Mouse (Mus musculus) midbrain, embryonic 13.5 days (tissue): ENCODE data around the gene Rasa2. TPM values are rescaled to one million over a fixed set of nuclear protein-coding genes. Genes with fewer than 3 reads are reported as not detected.

Experiments
- ATAC-seq: fragments of 200-750 bp; cut with Nextera tagmentation; 2 replicates; pipeline ENCODE4 v1.8.0; 2017; ENCODE audit warnings: mild to moderate bottlenecking, moderate TSS enrichment, moderate library complexity
- H3K27ac ChIP-seq: fragments of 300-500 bp; sonication (generic); 2 replicates; pipeline ENCODE4 v1.5.1; 2015; ENCODE audit warnings: inconsistent platforms, mild to moderate bottlenecking, moderate library complexity
- H3K27me3 ChIP-seq: fragments of 300-500 bp; sonication (generic); 2 replicates; pipeline ENCODE4 v1.6.1; 2015; ENCODE audit warnings: mild to moderate bottlenecking, inconsistent platforms
- H3K36me3 ChIP-seq: fragments of 300-500 bp; sonication (generic); 2 replicates; pipeline ENCODE4 v1.6.1; 2015; ENCODE audit warnings: mild to moderate bottlenecking, inconsistent platforms
- H3K4me1 ChIP-seq: fragments of 300-500 bp; sonication (generic); replicated peaks from 2 replicates; pipeline ENCODE4 v1.6.1; 2015; ENCODE audit warnings: inconsistent platforms
- H3K4me2 ChIP-seq: fragments of 300-500 bp; sonication (generic); replicated peaks from 2 replicates; pipeline ENCODE4 v1.6.1; 2015; ENCODE audit warnings: moderate library complexity, mild to moderate bottlenecking, inconsistent platforms
- H3K4me3 ChIP-seq: fragments of 300-500 bp; sonication (generic); replicated peaks from 2 replicates; pipeline ENCODE4 v1.5.1; 2015; ENCODE audit warnings: mild to moderate bottlenecking, inconsistent platforms
- H3K9ac ChIP-seq: fragments of 300-500 bp; sonication (generic); replicated peaks from 2 replicates; pipeline ENCODE4 v1.6.1; 2015; ENCODE audit warnings: mild to moderate bottlenecking, inconsistent platforms
- H3K9me3 ChIP-seq: fragments of 300-500 bp; sonication (generic); 2 replicates; pipeline ENCODE4 v1.6.1; 2016; ENCODE audit warnings: mild to moderate bottlenecking, inconsistent platforms
- WGBS: fragments of 180-500 bp; shearing (Covaris S2); methylation state at CpG from one replicate; pipeline ENCODE4 v1.1.7; 2015; 5-methylcytosine and 5-hydroxymethylcytosine counted together
- polyA plus RNA-seq: library from polyadenylated mRNA; unstranded; fragments of >200 nt; fragmentation: Nextera tagmentation; extraction: Ambion mirVana; gene quantifications from 2 replicates; pipeline ENCODE4 v1.2.1, GENCODE M21; 2015

Rasa2 gene
- polyA plus RNA-seq, 1 experiment from 2014 or later: 15.8 TPM

DNA sequence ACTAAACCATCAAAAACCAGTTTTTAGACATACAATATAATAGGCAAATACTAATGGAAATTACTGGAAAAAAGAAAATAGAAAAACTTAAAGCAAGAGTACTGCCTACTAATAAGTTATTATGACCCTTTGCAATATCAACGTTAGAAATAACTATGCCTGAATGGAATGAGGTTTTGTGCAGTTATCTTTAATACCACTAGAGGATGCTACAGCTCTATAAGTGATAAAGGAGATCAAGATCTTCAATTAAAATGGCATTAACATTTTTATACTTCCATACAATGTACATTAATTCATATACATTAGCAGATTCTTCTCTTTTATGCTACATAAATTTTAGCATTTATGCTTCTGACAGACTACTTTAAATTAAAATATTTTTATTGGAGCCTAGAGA, 58.2 kb downstream of the Rasa2 start:
- H3K4me1 ChIP-seq: no peaks in the 10 kb centered on the region
- H3K4me2 ChIP-seq: no peak overlapping the region
- H3K9ac ChIP-seq: no peak overlapping the region
- WGBS: 7% methylated on average over 1 of the region's 1 CpGs
- H3K27ac ChIP-seq: no peak overlapping the region
- peaks cover 14% of the 10 kb centered on the region for H3K36me3 ChIP-seq
- ATAC-seq: no peak
- H3K9me3 ChIP-seq: no peaks in the 10 kb centered on the region
- no peaks in the 10 kb centered on the region for H3K27me3 ChIP-seq
- H3K4me3 ChIP-seq: no peak overlapping the region

DNA sequence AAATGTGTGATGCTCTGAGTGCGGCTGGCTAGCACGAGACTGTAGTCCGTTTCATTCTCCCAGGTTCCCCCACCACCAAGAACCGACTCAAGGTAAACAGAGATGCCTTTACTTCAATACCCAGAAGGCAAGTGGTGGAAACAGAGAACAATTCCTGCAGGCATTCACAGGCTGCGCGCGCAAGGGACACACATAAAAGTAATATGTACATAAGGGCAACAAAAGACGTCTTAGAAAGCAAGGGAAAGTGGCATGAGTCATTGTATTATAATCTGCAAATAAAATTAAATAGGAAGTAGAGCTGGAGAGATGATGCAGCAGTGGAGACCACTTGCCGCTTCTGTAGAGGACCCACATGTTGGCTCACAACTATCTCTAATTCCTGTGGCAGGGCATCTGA, 58.7 kb downstream of the Rasa2 start:
- Histone ChIP-seq H3K4me3 (no peak overlapping the region), H3K27ac (no peak overlapping the region), H3K36me3 (peaks cover 14% of the 10 kb centered on the region), H3K4me2 (no peak overlapping the region), H3K27me3 (no peaks in the 10 kb centered on the region), H3K9ac (no peak overlapping the region), H3K4me1 (no peaks in the 10 kb centered on the region), H3K9me3 (no peaks in the 10 kb centered on the region)
- 81% methylated on average over 9 of the region's 9 CpGs for WGBS
- ATAC-seq: no peak

DNA sequence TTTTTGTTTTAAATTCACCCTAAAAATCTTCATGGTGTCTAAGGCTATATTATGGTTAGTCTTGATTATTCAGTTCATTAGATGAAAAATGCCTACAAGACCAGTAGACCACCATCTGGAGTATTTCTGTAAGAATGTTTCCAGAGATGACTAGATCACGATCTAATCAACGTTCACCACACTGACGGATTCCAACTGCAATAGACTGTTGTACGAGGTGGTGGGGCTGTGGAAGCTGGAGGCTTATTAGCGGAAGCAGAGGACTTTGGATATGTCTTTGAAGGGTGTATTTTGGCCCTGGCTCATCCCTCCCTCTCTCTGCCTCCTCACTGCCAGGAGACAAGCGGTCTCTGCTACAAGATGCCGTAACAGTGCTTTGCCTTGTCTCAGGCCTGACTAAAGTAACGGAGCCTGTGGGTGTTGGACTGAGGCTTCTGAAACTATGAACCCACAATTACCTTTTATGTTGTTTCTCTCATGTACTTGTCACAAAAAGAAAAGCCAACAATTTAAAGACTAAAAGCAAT, 64.9 kb downstream of the Rasa2 start:
- Histone ChIP-seq H3K4me1 (no peaks in the 10 kb centered on the region), H3K4me3 (no peak overlapping the region), H3K27ac (no peak overlapping the region), H3K27me3 (no peaks in the 10 kb centered on the region), H3K36me3 (peaks cover 32% of the 10 kb centered on the region), H3K4me2 (no peak overlapping the region), H3K9ac (no peak overlapping the region), H3K9me3 (no peaks in the 10 kb centered on the region)
- no peak for ATAC-seq
- whole genome bisulfite sequencing: 91% methylated on average over 8 of the region's 8 CpGs

DNA sequence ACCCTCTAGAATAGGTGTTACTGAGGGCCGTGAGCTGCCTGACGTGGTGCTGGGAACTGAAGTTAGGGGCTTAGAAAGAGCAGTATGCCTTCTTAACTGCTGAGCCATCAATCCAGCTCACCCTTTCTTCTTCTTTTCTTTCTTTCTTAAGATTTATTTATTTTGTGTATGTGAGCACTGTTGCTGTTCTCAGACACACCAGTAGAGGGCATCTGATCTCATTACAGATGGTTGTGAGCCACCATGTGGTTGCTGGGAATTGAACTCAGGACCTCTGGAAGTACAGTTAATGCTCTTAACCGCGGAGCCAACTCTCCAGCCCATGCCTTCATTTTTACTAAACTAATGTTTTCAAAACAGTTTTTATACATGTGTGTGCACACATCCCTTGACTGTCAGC, 67.9 kb downstream of the Rasa2 start:
- no peak for ATAC-seq

DNA sequence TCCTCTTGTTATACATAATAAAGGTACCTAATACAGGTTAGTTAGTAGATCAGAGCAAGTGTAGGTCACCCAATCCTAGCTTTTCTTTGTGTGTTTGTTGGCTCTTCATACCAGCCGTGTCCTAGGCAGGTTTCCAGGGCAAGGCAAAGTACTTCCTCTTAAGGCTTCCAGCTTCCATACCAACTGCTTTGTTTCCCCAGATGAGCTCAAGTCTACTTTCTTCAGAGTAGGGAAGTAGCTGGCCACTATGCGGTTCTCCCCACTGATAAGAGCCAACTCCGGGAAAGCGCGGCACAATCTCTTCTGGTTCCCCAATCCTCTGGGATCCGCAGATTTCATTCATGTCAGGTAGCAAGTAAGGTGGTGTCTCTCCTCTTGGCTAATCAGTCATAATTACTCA, 72.3 kb downstream of the Rasa2 start:
- Histone ChIP-seq H3K4me1 (no peaks in the 10 kb centered on the region), H3K4me2 (no peak overlapping the region), H3K9me3 (no peaks in the 10 kb centered on the region), H3K27me3 (no peaks in the 10 kb centered on the region), H3K36me3 (peaks cover 35% of the 10 kb centered on the region), H3K27ac (no peak overlapping the region), H3K9ac (no peak overlapping the region), H3K4me3 (no peak overlapping the region)
- WGBS: 96% methylated on average over 6 of the region's 6 CpGs
- no peak for ATAC-seq

More for the DNA sequence above, 67.9 kb downstream of the Rasa2 start:
- Histone ChIP-seq H3K4me1 (no peaks in the 10 kb centered on the region), H3K9ac (no peak overlapping the region), H3K9me3 (no peaks in the 10 kb centered on the region), H3K27me3 (no peaks in the 10 kb centered on the region), H3K36me3 (peaks cover 42% of the 10 kb centered on the region), H3K27ac (no peak overlapping the region), H3K4me2 (no peak overlapping the region), H3K4me3 (no peak overlapping the region)
- WGBS: 95% methylated on average over 4 of the region's 4 CpGs

DNA sequence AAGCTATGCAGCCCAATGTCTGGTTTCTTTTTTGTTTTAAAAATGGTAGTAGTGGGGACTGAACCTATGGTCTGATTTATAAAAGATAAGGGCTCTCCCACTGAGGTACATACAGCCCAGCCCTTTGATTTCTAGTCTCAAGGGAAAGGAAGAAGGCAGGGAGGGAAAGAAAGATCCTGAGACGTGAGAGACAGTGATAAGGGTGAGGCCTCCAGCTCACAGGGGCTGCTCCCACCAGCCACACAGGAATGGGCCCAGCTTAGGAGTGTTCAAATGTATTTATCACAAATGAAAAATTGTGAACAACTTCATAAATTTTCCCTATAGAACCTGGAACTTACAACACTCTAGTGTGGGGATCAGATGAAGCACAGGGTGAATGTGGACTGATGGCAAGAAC, 72.8 kb downstream of the Rasa2 start:
- no peaks in the 10 kb centered on the region for H3K4me1 ChIP-seq
- H3K9me3 ChIP-seq: no peaks in the 10 kb centered on the region
- no peak overlapping the region for H3K4me3 ChIP-seq
- no peak overlapping the region for H3K9ac ChIP-seq
- peaks cover 29% of the 10 kb centered on the region for H3K36me3 ChIP-seq
- 86% methylated on average over 1 of the region's 1 CpGs for WGBS
- H3K27me3 ChIP-seq: no peaks in the 10 kb centered on the region
- H3K4me2 ChIP-seq: no peak overlapping the region
- no peak for ATAC-seq
- no peak overlapping the region for H3K27ac ChIP-seq

DNA sequence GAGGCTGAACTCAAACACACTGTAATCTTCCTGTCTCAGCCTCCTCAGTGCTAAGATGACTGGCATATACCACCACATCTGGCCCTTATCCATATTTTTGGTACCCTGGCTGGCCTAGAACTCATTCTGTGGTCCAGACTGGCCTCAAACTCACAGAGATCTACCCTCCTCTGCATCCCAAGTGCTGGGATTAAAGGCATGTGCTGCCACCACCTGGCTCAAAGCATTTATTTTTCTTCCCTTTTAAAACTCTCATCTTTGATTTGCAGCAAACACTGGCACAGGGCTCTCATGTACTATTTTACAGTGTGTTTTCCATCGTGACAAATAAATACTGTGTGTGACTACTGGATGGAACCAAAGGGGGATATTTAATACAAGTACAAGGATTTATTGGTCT, 77.3 kb downstream of the Rasa2 start:
- no peak overlapping the region for H3K4me2 ChIP-seq
- WGBS: 95% methylated on average over 1 of the region's 1 CpGs
- no peak for ATAC-seq
- H3K4me1 ChIP-seq: no peaks in the 10 kb centered on the region
- no peaks in the 10 kb centered on the region for H3K9me3 ChIP-seq
- no peaks in the 10 kb centered on the region for H3K27me3 ChIP-seq
- H3K4me3 ChIP-seq: no peak overlapping the region
- H3K27ac ChIP-seq: no peak overlapping the region
- H3K36me3 ChIP-seq: peaks cover 27% of the 10 kb centered on the region
- no peak overlapping the region for H3K9ac ChIP-seq

DNA sequence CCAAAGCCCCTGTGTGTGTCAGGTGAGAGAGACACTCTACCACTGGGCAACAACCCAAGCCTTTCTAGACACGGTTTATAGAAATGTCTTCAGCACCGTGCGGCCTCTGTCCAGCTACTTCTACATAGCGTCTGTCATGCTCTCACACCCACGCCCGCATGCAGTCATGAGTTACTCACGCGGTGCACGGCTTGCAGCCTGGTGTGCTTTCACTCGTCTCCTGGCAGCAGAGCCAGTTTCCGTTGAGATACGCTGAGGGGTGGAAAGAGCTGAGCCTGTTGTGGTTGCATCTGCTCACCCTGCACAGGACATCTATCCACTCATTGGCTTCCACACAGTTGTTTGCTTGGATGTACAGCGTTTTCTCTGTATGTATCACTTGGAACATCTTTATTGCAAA, 86.0 kb downstream of the Rasa2 start:
- Histone ChIP-seq H3K4me3 (no peak overlapping the region), H3K36me3 (peaks cover 27% of the 10 kb centered on the region), H3K27me3 (no peaks in the 10 kb centered on the region), H3K4me1 (peaks cover 8% of the 10 kb centered on the region), H3K27ac (no peak overlapping the region), H3K4me2 (no peak overlapping the region), H3K9ac (no peak overlapping the region), H3K9me3 (no peaks in the 10 kb centered on the region)
- no peak for ATAC-seq
- WGBS: 92% methylated on average over 13 of the region's 13 CpGs

DNA sequence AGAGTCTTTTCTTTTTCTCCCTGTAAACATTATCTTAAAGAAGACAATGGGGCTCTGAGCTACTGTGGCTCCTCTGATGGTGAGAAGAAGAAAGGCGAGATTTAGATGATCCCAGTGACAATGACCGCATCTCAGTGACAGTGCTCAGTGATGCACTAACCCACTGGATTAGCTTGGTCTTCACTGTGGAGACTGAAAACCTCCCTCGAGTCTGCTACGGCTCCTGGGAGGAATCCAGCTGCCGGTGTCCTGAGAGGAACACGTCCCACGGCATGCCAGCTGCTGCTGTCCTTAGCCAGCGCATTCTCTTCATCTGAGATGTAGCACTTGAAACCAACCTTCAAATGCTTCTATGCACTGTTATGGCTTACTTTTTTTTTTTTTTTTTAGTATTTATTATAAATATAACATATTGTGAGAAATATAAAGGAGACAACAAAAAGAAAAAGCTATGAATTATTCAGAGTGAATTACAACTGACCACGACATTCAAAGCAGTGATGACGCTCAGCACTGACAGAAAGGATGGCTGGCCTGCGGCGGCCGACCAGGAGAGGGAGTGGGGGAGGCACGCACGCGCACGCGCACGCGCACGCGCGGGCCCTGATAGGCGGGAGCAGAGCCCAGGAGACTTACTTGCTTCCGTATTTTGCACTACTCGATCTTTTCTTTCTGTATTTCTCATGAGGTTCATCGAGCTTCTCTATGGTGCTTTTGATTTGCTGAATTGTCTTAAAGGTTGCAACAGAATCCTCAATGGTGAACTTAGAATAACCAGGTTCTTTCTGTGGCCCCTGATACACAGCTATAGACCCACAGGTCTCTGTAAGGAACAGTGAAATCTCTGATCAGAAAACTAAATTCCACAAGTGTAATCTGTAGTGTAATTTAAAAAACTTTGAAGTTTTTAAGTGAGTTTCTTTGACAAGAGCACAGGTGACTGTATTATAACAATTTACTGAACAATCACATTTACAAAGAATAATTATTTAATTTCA, 87.5 kb downstream of the Rasa2 start:
- Histone ChIP-seq H3K36me3 (peaks cover 27% of the 10 kb centered on the region), H3K4me2 (peak overlapping the region; percentile 50), H3K9ac (peak overlapping the region; percentile 59; the same call in 1 of the 2 replicates), H3K27ac (peak overlapping the region; percentile 80), H3K4me3 (peak overlapping the region; percentile 28), H3K4me1 (peaks cover 8% of the 10 kb centered on the region), H3K27me3 (no peaks in the 10 kb centered on the region), H3K9me3 (no peaks in the 10 kb centered on the region)
- 23% methylated on average over 27 of the region's 27 CpGs for WGBS
- peak; percentile 94 for ATAC-seq

DNA sequence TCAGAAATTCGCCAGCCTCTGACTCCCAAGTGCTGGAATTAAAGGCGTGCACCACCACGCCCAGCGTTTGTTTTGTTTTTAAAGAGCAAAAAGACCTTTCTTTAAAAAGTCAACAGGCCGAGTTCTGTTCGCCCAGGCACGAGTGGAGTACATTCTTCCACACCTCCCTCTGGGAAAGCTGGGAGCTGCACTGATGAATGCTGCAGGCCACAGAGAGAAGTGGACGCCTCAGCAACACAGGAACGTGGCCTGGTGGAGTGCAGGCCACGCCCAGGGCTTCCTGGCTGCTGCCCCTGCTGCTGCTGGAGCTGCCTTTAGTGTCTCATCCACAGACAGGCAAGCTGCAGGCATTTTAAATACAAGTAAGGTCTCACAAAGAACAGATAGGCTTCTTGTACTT, 92.5 kb downstream of the Rasa2 start:
- H3K27me3 ChIP-seq: no peaks in the 10 kb centered on the region
- 64% methylated on average over 10 of the region's 10 CpGs for WGBS
- H3K9me3 ChIP-seq: no peaks in the 10 kb centered on the region
- no peak overlapping the region for H3K27ac ChIP-seq
- no peak overlapping the region for H3K4me3 ChIP-seq
- H3K36me3 ChIP-seq: peaks cover 12% of the 10 kb centered on the region; the same call in 1 of the 2 replicates
- H3K9ac ChIP-seq: no peak overlapping the region
- ATAC-seq: no peak
- H3K4me1 ChIP-seq: peaks cover 18% of the 10 kb centered on the region
- no peak overlapping the region for H3K4me2 ChIP-seq

DNA sequence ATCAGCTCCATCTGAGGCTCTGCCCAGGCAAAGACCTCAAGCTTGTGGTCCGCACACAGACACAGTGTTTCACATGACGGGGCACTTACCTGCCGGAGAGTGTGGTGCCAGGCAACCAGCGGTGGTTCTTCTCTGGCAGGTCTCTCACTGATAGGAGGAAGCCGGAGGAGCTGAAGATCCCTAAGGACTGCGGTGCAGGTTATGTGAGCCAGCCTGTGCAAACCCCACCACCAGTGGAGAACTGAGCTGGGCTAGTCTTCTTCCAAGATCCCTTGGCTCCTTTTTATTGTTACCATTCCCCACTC, 93.8 kb downstream of the Rasa2 start:
- 89% methylated on average over 6 of the region's 6 CpGs for WGBS
- Histone ChIP-seq H3K9me3 (no peaks in the 10 kb centered on the region), H3K27ac (no peak overlapping the region), H3K4me3 (no peak overlapping the region), H3K9ac (no peak overlapping the region), H3K36me3 (peaks cover 11% of the 10 kb centered on the region; the same call in 1 of the 2 replicates), H3K4me2 (no peak overlapping the region), H3K4me1 (peaks cover 11% of the 10 kb centered on the region), H3K27me3 (no peaks in the 10 kb centered on the region)
- ATAC-seq: 0 out of 2 replicates have a peak, but pooled peaks have one; percentile 34

DNA sequence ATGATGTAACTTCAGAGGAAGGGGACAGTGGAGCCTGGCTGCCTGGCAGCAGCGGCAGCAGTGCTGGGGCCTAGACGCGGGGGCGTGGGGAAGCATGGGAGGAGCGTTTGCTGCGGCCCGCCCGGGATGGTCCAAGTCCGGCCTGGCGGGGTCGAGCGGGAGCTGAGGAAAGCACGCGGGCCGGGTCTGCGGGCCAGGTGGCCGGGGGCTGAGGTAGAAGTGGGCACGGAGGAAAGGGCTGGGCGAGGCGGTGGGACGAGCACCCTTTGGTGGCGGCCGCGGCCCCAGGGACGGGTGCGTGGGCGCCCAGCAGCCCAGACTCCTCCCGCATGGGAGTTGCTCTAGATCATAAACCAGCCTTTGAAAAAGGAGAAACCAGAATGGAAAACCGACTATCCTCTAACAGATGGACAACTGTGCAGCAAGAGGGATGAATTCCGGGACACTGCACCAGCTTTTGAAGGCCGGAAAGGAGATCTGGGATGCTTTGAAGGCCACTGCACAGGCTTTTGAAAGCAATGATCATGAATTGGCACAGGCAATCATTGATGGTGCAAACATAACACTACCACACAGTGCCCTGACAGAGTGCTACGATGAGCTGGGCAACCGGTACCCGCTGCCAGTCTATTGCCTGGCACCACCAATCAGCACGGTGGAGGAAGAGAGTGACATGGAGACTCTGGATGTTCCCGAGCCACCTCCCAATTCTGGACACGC, 94.4 kb downstream of the Rasa2 start:
- ATAC-seq: peak; percentile 80
- H3K27me3 ChIP-seq: no peaks in the 10 kb centered on the region
- H3K4me2 ChIP-seq: peak overlapping the region; percentile 55
- 34% methylated on average over 37 of the region's 37 CpGs for WGBS
- H3K27ac ChIP-seq: no peak overlapping the region
- peaks cover 8% of the 10 kb centered on the region; the same call in 1 of the 2 replicates for H3K36me3 ChIP-seq
- H3K9me3 ChIP-seq: no peaks in the 10 kb centered on the region
- H3K4me1 ChIP-seq: peaks cover 11% of the 10 kb centered on the region
- peak overlapping the region; percentile 57 for H3K9ac ChIP-seq
- peak overlapping the region; percentile 29 for H3K4me3 ChIP-seq
